Mouse (Mus musculus) gastrocnemius, postnatal 25 days (tissue): ENCODE data around the gene Kcnt1. TPM values are rescaled to one million over a fixed set of nuclear protein-coding genes. Genes with fewer than 3 reads are reported as not detected.

Source experiments
- total RNA-seq, 2 experiments: library from RNA; stranded (reverse); gene quantifications; 1 replicate in 1 of 2; 2 replicates in 1 of 2; pipeline ENCODE4 v1.2.3; 2021

Gene Kcnt1
- total RNA-seq, 2 experiments from 2014 or later: 0.27 TPM; not detected in 1

Other genes with a start within 250 kb of the Kcnt1 start
- gene Ccdc183, start 246.1 kb upstream of the Kcnt1 start, total RNA-seq: not detected
- 10 to 100 TPM; 15.2 to 16.4 TPM for gene Tmem141, start 241.7 kb upstream of the Kcnt1 start, total RNA-seq
- gene Fcna, start 235.7 kb upstream of the Kcnt1 start, total RNA-seq: 1 to 10 TPM; 3.9 to 8.5 TPM
- gene Lcn8, start 210.6 kb upstream of the Kcnt1 start, total RNA-seq: 10 to 100 TPM in 1 of 2 experiments, 1 to 10 TPM in 1; 5.7 to 20.3 TPM
- not detected for gene Lcn5, start 205.8 kb upstream of the Kcnt1 start, total RNA-seq
- not detected for gene Lcn6, start 186.9 kb upstream of the Kcnt1 start, total RNA-seq
- gene Lcn10, start 181.0 kb upstream of the Kcnt1 start, total RNA-seq: not detected
- not detected for gene Obp2a, start 163.7 kb upstream of the Kcnt1 start, total RNA-seq
- gene Bmyc, start 157.0 kb upstream of the Kcnt1 start, total RNA-seq: 10 to 100 TPM in 1 of 2 experiments, 1 to 10 TPM in 1; 8.4 to 11.2 TPM
- gene Obp2b, start 126.7 kb upstream of the Kcnt1 start, total RNA-seq: not detected
- not detected for gene Lcn3, start 98.2 kb upstream of the Kcnt1 start, total RNA-seq
- not detected for gene Lcn11, start 86.7 kb upstream of the Kcnt1 start, total RNA-seq
- not detected for gene Gm13539, start 81.5 kb upstream of the Kcnt1 start, total RNA-seq
- not detected for gene Glt6d1, start 47.9 kb upstream of the Kcnt1 start, total RNA-seq
- not detected for gene Lcn9, start 40.6 kb upstream of the Kcnt1 start, total RNA-seq
- not detected for gene Sohlh1, start 16.5 kb upstream of the Kcnt1 start, total RNA-seq
- 10 to 100 TPM; 25.7 to 42.1 TPM for gene Camsap1, start 119.5 kb downstream of the Kcnt1 start, total RNA-seq
- gene Ubac1, start 158.0 kb downstream of the Kcnt1 start, total RNA-seq: 100 to 1,000 TPM; 224 to 227 TPM